Mouse (Mus musculus) heart, postnatal 0 days (tissue): ENCODE measurements at regions not wholly inside any gene's neighbourhood (a gene's known extent, or its start where the extent isn't known, plus 50 kb on each side); places are given as distances from the start of the nearest gene placed in this dataset.

Experiments used
- ATAC-seq: fragments of 200-750 bp; cut with Nextera tagmentation; 2 replicates; pipeline ENCODE4 v1.8.0; 2017; ENCODE audit warnings: low read depth, moderate number of reproducible peaks, moderate library complexity; ENCODE audit not compliant: insufficient read depth
- DNase-seq: peaks from one replicate; pipeline ENCODE4 v3.0.0-alpha.2; 2016; ENCODE audit warnings: low spot score
- H3K27ac ChIP-seq: fragments of 300-500 bp; sonication (generic); 2 replicates; pipeline ENCODE4 v1.5.1; 2014; ENCODE audit warnings: low read depth, mild to moderate bottlenecking
- H3K27me3 ChIP-seq: fragments of 300-500 bp; sonication (generic); 2 replicates; pipeline ENCODE4 v1.6.1; 2014; ENCODE audit warnings: low read length, mixed read lengths; ENCODE audit not compliant: control insufficient read depth, insufficient read depth
- H3K36me3 ChIP-seq: fragments of 300-500 bp; sonication (generic); replicated peaks from 2 replicates; pipeline ENCODE4 v1.6.1; 2014; ENCODE audit warnings: low read length, mixed read lengths; ENCODE audit not compliant: control insufficient read depth, insufficient read depth
- H3K4me1 ChIP-seq: fragments of 300-500 bp; sonication (generic); 2 replicates; pipeline ENCODE4 v1.6.1; 2014; ENCODE audit warnings: antibody characterized with exemption; ENCODE audit not compliant: control insufficient read depth, insufficient read depth
- H3K4me2 ChIP-seq: fragments of 300-500 bp; sonication (generic); 2 replicates; pipeline ENCODE4 v1.6.1; 2014; ENCODE audit warnings: low read depth, mild to moderate bottlenecking, low read length, moderate library complexity
- H3K4me3 ChIP-seq: fragments of 300-500 bp; sonication (generic); 2 replicates; pipeline ENCODE4 v1.5.1; 2014; ENCODE audit warnings: low read depth, low read length
- H3K9ac ChIP-seq: fragments of 300-500 bp; sonication (generic); replicated peaks from 2 replicates; pipeline ENCODE4 v1.6.1; 2014; ENCODE audit warnings: low read depth, low read length, mixed read lengths
- H3K9me3 ChIP-seq: fragments of 300-500 bp; sonication (generic); replicated peaks from 2 replicates; pipeline ENCODE4 v1.6.1; 2016; ENCODE audit warnings: low read length; ENCODE audit not compliant: control insufficient read depth
- CTCF ChIP-seq: IDR thresholded peaks from 2 replicates; pipeline ENCODE4 v1.5.1; 2016; ENCODE audit warnings: antibody characterized with exemption, control low read depth, low read depth
- EP300 ChIP-seq: IDR thresholded peaks from 2 replicates; pipeline ENCODE4 v1.6.1; 2016; ENCODE audit warnings: antibody characterized with exemption, low read depth
- WGBS: fragments of 180-500 bp; shearing (Covaris S2); extraction: QIAGEN DNeasy Blood & Tissue Kit; methylation state at CpG from one replicate; pipeline ENCODE4 v1.1.7; 2014; 5-methylcytosine and 5-hydroxymethylcytosine counted together

GRCm38 (mm10) chr12:5542701-5543100 is 167.2 kb upstream of the Klhl29 start:
- DNase-seq (no peak), ATAC-seq (no peak)
- H3K36me3 ChIP-seq = no peaks in the 10 kb centered on the region
- no peak overlapping the region for H3K4me3 ChIP-seq
- no peaks in the 10 kb centered on the region for H3K4me1 ChIP-seq
- TF ChIP-seq CTCF (no peak), EP300 (no peak)
- H3K27me3 ChIP-seq = no peaks in the 10 kb centered on the region
- H3K27ac ChIP-seq = no peak overlapping the region
- H3K9ac ChIP-seq = no peak overlapping the region
- no peak overlapping the region for H3K4me2 ChIP-seq
- H3K9me3 ChIP-seq = no peaks in the 10 kb centered on the region

GRCm38 (mm10) chr12:5496299-5496698 is 120.8 kb upstream of the Klhl29 start:
- no peak overlapping the region for H3K4me2 ChIP-seq
- H3K4me3 ChIP-seq = no peak overlapping the region
- ATAC-seq (no peak), DNase-seq (no peak)
- no peaks in the 10 kb centered on the region for H3K9me3 ChIP-seq
- H3K36me3 ChIP-seq = no peaks in the 10 kb centered on the region
- WGBS = 47% methylated on average over 4 of the region's 4 CpGs
- TF ChIP-seq EP300 (no peak), CTCF (no peak)
- H3K27me3 ChIP-seq = no peaks in the 10 kb centered on the region
- no peaks in the 10 kb centered on the region for H3K4me1 ChIP-seq
- no peak overlapping the region for H3K9ac ChIP-seq
- no peak overlapping the region for H3K27ac ChIP-seq

GRCm38 (mm10) chr12:5494657-5495512 is 119.4 kb upstream of the Klhl29 start:
- no peak for TF ChIP-seq CTCF
- TF ChIP-seq EP300 = no peak
- ATAC-seq = no peak
- no peak for DNase-seq

GRCm38 (mm10) chr12:5464250-5464899 is 88.9 kb upstream of the Klhl29 start:
- H3K9ac ChIP-seq = no peak overlapping the region
- no peaks in the 10 kb centered on the region for H3K4me1 ChIP-seq
- H3K36me3 ChIP-seq = no peaks in the 10 kb centered on the region
- H3K27me3 ChIP-seq = no peaks in the 10 kb centered on the region
- H3K9me3 ChIP-seq = no peaks in the 10 kb centered on the region
- 79% methylated on average over 9 of the region's 9 CpGs for WGBS
- H3K4me3 ChIP-seq = no peak overlapping the region
- no peak for DNase-seq
- no peak for TF ChIP-seq EP300
- TF ChIP-seq CTCF = no peak
- H3K27ac ChIP-seq = no peak overlapping the region
- no peak for ATAC-seq
- no peak overlapping the region for H3K4me2 ChIP-seq

More at GRCm38 (mm10) chr12:5494657-5495512, 119.4 kb upstream of the Klhl29 start:
- no peaks in the 10 kb centered on the region for H3K36me3 ChIP-seq
- H3K4me1 ChIP-seq = no peaks in the 10 kb centered on the region
- no peaks in the 10 kb centered on the region for H3K27me3 ChIP-seq
- H3K4me2 ChIP-seq = no peak overlapping the region
- no peak overlapping the region for H3K27ac ChIP-seq
- WGBS = 34% methylated on average over 7 of the region's 7 CpGs
- H3K4me3 ChIP-seq = no peak overlapping the region
- no peaks in the 10 kb centered on the region for H3K9me3 ChIP-seq
- no peak overlapping the region for H3K9ac ChIP-seq

- no peak overlapping the region for H3K27ac ChIP-seq
- H3K36me3 ChIP-seq = no peaks in the 10 kb centered on the region
- H3K9ac ChIP-seq = no peak overlapping the region
- no peaks in the 10 kb centered on the region for H3K4me1 ChIP-seq
- ATAC-seq (no peak), DNase-seq (no peak)
- no peak overlapping the region for H3K4me2 ChIP-seq
- H3K27me3 ChIP-seq = no peaks in the 10 kb centered on the region
- no peaks in the 10 kb centered on the region for H3K9me3 ChIP-seq
- 78% methylated on average over 2 of the region's 2 CpGs for WGBS
- TF ChIP-seq CTCF = no peak
- no peak for TF ChIP-seq EP300
- no peak overlapping the region for H3K4me3 ChIP-seq
Measured at GRCm38 (mm10) chr12:5453157-5453556, 77.7 kb upstream of the Klhl29 start.
